Mouse (Mus musculus) embryonic facial prominence, embryonic 12.5 days (tissue): Measurements from ENCODE around the gene Mesp1. TPM values are rescaled to one million over a fixed set of nuclear protein-coding genes. Genes with fewer than 3 reads are reported as not detected.
"Not testable (repeated sequence)": the region's sequence is repeated elsewhere in the genome, so short reads cannot be mapped to it uniquely, and the experiment has no call there.

Experiments
- ATAC-seq: fragments of 200-750 bp; cut with Nextera tagmentation; 2 replicates; pipeline ENCODE4 v1.8.0; 2017; ENCODE audit not compliant: insufficient number of reproducible peaks, insufficient read depth, low FRiP score, low TSS enrichment
- H3K27ac ChIP-seq: fragments of 300-500 bp; sonication (generic); 2 replicates; pipeline ENCODE4 v1.5.1; 2016; ENCODE audit warnings: mild to moderate bottlenecking
- H3K27me3 ChIP-seq: fragments of 300-500 bp; sonication (generic); 2 replicates; pipeline ENCODE4 v1.6.1; 2016; ENCODE audit warnings: mild to moderate bottlenecking, moderate library complexity
- H3K36me3 ChIP-seq: fragments of 300-500 bp; sonication (generic); 2 replicates; pipeline ENCODE4 v1.6.1; 2016; ENCODE audit warnings: mild to moderate bottlenecking
- H3K4me1 ChIP-seq: fragments of 300-500 bp; sonication (generic); 2 replicates; pipeline ENCODE4 v1.6.1; 2016
- H3K4me2 ChIP-seq: fragments of 300-500 bp; sonication (generic); replicated peaks from 2 replicates; pipeline ENCODE4 v1.6.1; 2016; ENCODE audit warnings: mild to moderate bottlenecking, moderate library complexity
- H3K4me3 ChIP-seq: fragments of 300-500 bp; sonication (generic); 2 replicates; pipeline ENCODE4 v1.5.1; 2016; ENCODE audit warnings: mild to moderate bottlenecking
- H3K9ac ChIP-seq: fragments of 300-500 bp; sonication (generic); 2 replicates; pipeline ENCODE4 v1.6.1; 2016; ENCODE audit warnings: mild to moderate bottlenecking, moderate library complexity
- H3K9me3 ChIP-seq: fragments of 300-500 bp; sonication (generic); 2 replicates; pipeline ENCODE4 v1.6.1; 2016; ENCODE audit warnings: mild to moderate bottlenecking, moderate library complexity
- WGBS: fragments of 180-500 bp; shearing (Covaris S2); methylation state at CpG from one replicate; pipeline ENCODE4 v1.1.7; 2016; 5-methylcytosine and 5-hydroxymethylcytosine counted together
- polyA plus RNA-seq: library from polyadenylated mRNA; unstranded; fragments of >200 nt; fragmentation: Nextera tagmentation; extraction: Ambion mirVana; gene quantifications from 2 replicates; pipeline ENCODE4 v1.2.1, GENCODE M21; 2016

Mesp1 gene
- polyA plus RNA-seq, 1 experiment from 2014 or later, result not detected

DNA sequence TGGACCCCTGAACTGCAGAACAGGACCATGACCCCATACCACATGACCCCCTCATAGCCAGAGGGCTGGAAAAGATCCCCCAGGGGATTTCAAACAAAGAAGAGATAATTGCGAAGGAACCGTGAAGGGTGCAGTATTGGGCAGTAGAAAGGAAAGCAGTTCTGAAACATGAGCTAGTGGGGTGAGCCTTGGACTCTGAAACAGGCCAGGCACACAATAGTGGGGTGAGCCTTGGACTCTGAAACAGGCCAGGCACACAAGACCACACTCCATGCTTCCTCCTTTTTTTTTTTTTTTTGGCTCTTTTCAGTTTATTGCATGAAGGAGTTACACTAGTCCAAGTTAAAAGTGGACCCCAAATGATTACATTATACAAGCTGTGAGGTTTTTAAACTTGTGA, 3.8 kb downstream of the Mesp1 start:
- 21% methylated on average over 2 of the region's 2 CpGs for WGBS
- not testable (repeated sequence) for H3K36me3 ChIP-seq, H3K9me3 ChIP-seq, H3K9ac ChIP-seq, H3K27ac ChIP-seq, H3K4me3 ChIP-seq, H3K4me2 ChIP-seq, H3K4me1 ChIP-seq, ATAC-seq
- peaks cover 44% of the 10 kb centered on the region for H3K27me3 ChIP-seq

DNA sequence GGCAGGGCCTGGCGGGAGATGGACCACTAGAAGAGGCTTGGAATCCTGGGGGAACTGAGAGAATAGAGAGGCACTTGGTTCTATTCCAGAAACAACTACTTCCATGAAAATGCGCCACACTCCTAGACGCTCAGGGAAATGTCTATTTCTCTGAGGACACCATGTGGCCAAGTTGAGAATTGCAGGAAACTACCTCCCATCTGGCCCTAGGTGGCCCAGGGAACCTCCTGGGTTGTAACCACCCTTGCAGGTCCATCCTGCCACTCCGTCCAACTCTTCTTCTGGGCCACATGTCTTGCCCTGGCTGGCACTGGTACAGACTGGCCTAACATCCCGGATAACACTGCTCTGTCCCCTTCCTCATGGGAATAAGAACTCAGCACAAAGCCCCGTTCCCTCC, 7.3 kb downstream of the Mesp1 start:
- no peak overlapping the region for H3K9ac ChIP-seq
- no peaks in the 10 kb centered on the region for H3K36me3 ChIP-seq
- no peaks in the 10 kb centered on the region for H3K9me3 ChIP-seq
- H3K4me3 ChIP-seq, result no peak overlapping the region
- WGBS, result 16% methylated on average over 6 of the region's 6 CpGs
- peaks cover 11% of the 10 kb centered on the region for H3K27me3 ChIP-seq
- H3K4me1 ChIP-seq, result peaks cover 3% of the 10 kb centered on the region; the same call in 1 of the 2 replicates
- H3K4me2 ChIP-seq, result no peak overlapping the region
- ATAC-seq, result no peak; the same call in 1 of the 2 replicates
- H3K27ac ChIP-seq, result no peak overlapping the region

- H3K27me3 ChIP-seq, result no peaks in the 10 kb centered on the region
- WGBS, result 73% methylated on average over 2 of the region's 2 CpGs
- H3K27ac ChIP-seq, result no peak overlapping the region
- no peaks in the 10 kb centered on the region for H3K9me3 ChIP-seq
- no peak overlapping the region for H3K4me2 ChIP-seq
- H3K9ac ChIP-seq, result no peak overlapping the region
- H3K4me3 ChIP-seq, result no peak overlapping the region
- no peaks in the 10 kb centered on the region for H3K36me3 ChIP-seq
- no peak for ATAC-seq
- no peaks in the 10 kb centered on the region; the same call in 1 of the 2 replicates for H3K4me1 ChIP-seq
These were observed 11.1 kb downstream of the Mesp1 start for GRCm38 (mm10) chr7:79782516-79782855.

- Histone ChIP-seq H3K4me1 (no peaks in the 10 kb centered on the region; the same call in 1 of the 2 replicates), H3K27ac (no peak overlapping the region), H3K36me3 (no peaks in the 10 kb centered on the region), H3K4me2 (no peak overlapping the region), H3K9me3 (no peaks in the 10 kb centered on the region), H3K4me3 (no peak overlapping the region), H3K9ac (no peak overlapping the region), H3K27me3 (no peaks in the 10 kb centered on the region)
- no peak for ATAC-seq
- 77% methylated on average over 11 of the region's 11 CpGs for WGBS
These were observed 11.6 kb downstream of the Mesp1 start for GRCm38 (mm10) chr7:79781826-79782515.

- no peak overlapping the region for H3K9ac ChIP-seq
- no peaks in the 10 kb centered on the region for H3K9me3 ChIP-seq
- peak overlapping the region; percentile 35 for H3K4me2 ChIP-seq
- no peak overlapping the region for H3K27ac ChIP-seq
- H3K4me3 ChIP-seq, result peak overlapping the region; percentile 9; the same call in 1 of the 2 replicates
- no peaks in the 10 kb centered on the region for H3K27me3 ChIP-seq
- ATAC-seq, result 0 out of 2 replicates have a peak, but pooled peaks have one; percentile 41
- 28% methylated on average over 16 of the region's 16 CpGs for WGBS
- H3K4me1 ChIP-seq, result no peaks in the 10 kb centered on the region; the same call in 1 of the 2 replicates
- no peaks in the 10 kb centered on the region for H3K36me3 ChIP-seq
These were observed 12.7 kb downstream of the Mesp1 start for GRCm38 (mm10) chr7:79780647-79781626.

DNA sequence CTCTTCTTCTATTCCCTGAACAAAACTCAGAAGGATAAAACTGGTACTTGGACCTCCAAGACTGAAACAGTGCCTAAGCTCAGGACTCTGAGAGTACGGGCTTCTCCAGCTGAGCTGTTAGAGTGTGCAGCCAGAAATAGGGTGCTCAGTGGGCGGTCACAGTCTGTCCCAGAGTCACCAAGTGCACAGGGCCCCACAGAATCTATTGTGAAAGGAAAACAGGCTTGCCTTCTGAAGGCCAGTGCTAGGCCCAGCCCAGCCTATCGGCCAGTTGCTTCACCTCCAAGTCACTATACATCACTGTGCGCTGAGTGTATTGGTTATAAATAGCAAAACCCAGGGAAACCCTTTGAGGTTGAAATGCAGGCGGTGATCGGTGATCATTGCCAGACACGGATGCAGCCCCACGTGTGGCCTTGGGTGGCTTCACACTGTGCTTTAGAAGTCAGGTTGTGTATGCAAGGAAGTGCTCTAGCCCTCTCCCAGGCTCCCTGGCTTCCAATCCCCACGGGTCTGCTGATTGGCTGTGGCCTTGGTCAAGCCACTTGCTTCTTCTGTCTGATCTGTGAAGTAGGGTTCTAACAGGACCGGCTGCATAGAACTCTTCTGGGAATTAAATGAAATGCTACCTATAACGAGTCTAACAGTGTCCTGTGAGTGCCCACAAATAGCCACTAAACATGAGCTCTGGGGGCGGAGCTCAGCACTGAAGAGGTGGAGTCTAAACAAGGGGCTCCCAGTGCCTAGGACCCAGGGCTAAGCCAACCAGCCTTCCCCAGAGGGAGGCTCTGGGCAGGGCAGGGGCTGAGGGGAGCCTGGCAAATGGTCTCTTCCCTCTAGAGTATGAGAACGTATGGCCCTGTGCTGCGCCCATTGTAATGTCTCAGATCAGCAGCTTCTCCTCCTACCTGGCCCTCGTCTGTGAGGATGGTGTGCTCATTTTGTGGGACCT, 21.8 kb downstream of the Mesp1 start:
- Histone ChIP-seq H3K4me3 (no peak overlapping the region), H3K27me3 (no peaks in the 10 kb centered on the region), H3K27ac (no peak overlapping the region), H3K9me3 (no peaks in the 10 kb centered on the region), H3K4me2 (no peak overlapping the region), H3K4me1 (no peaks in the 10 kb centered on the region), H3K9ac (no peak overlapping the region), H3K36me3 (no peaks in the 10 kb centered on the region)
- ATAC-seq, result no peak
- WGBS, result 43% methylated on average over 15 of the region's 15 CpGs

GRCm38 (mm10) chr7:79769664-79770063, 23.9 kb downstream of the Mesp1 start:
- no peak overlapping the region for H3K27ac ChIP-seq
- WGBS, result 81% methylated on average over 3 of the region's 3 CpGs
- H3K4me1 ChIP-seq, result no peaks in the 10 kb centered on the region
- no peak overlapping the region for H3K4me3 ChIP-seq
- no peak for ATAC-seq
- no peaks in the 10 kb centered on the region for H3K9me3 ChIP-seq
- H3K9ac ChIP-seq, result no peak overlapping the region
- H3K27me3 ChIP-seq, result no peaks in the 10 kb centered on the region
- no peaks in the 10 kb centered on the region for H3K36me3 ChIP-seq
- no peak overlapping the region for H3K4me2 ChIP-seq

GRCm38 (mm10) chr7:79765991-79766390, 27.6 kb downstream of the Mesp1 start:
- 47% methylated on average over 1 of the region's 1 CpGs for WGBS

DNA sequence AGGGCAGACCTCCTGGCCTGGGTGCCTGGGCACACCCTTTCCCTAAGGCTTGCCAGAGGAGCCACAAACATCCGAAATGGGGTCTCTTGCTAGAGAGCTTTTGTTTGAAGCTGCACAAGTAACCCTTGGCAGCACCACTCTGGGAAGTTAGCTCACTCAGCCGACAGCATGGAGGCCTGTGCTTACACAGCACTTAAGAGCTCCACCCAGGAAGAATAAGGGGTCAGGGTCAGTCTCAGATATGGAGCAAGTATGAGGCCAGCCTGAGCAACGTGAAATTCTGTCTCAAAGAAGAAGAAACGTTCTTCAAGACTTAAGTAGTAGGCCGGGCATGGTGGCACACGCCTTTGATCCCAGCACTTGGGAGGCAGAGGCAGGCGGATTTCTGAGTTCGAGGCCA, 31.5 kb downstream of the Mesp1 start:
- Histone ChIP-seq H3K36me3 (no peaks in the 10 kb centered on the region), H3K4me2 (no peak overlapping the region), H3K4me1 (no peaks in the 10 kb centered on the region), H3K9me3 (no peaks in the 10 kb centered on the region), H3K4me3 (no peak overlapping the region), H3K9ac (no peak overlapping the region), H3K27me3 (no peaks in the 10 kb centered on the region), H3K27ac (no peak overlapping the region)
- 72% methylated on average over 8 of the region's 8 CpGs for WGBS
- ATAC-seq, result no peak

More at GRCm38 (mm10) chr7:79765991-79766390, 27.6 kb downstream of the Mesp1 start:
- no peak for ATAC-seq
- H3K9ac ChIP-seq, result no peak overlapping the region
- no peak overlapping the region for H3K4me2 ChIP-seq
- no peaks in the 10 kb centered on the region for H3K27me3 ChIP-seq
- no peaks in the 10 kb centered on the region for H3K9me3 ChIP-seq
- H3K4me1 ChIP-seq, result no peaks in the 10 kb centered on the region
- no peak overlapping the region for H3K4me3 ChIP-seq
- H3K27ac ChIP-seq, result no peak overlapping the region
- no peaks in the 10 kb centered on the region for H3K36me3 ChIP-seq

DNA sequence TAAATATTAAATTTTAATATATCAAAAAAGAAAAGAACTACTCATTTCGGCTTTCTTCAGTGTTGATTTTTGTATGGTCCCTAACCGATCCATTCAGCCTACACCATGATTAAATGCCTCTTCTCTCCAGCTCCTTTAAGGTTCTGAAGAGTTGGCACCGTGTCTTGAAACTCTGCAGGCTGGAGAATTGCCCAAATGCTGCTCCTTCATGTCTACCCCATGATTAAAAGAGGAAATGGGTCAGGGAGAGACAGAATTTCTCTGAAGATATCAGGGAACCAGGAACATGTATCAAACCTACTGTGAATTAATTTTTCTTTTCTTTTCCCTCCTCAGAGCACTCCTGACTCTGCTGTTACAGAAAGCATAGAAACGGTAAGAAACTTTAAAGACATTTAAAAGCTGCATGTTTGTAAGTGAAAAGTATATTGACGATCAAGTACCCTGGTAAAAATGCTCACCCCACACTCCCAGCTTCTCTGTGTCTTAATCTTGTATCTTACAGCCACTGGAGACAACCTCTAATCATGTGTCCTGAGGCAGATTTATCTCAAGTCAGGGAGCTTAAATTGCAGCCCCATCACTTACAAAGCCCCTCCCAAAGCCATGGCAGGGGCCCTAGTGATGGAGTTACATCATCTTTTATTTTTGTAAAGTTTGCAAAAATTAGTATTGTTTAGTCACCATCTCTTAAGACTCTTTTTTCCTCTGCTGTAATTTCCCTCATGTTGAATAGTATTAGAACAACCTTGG, 32.3 kb downstream of the Mesp1 start:
- Histone ChIP-seq H3K36me3 (no peaks in the 10 kb centered on the region), H3K9me3 (no peaks in the 10 kb centered on the region), H3K4me3 (no peak overlapping the region), H3K4me1 (no peaks in the 10 kb centered on the region), H3K9ac (no peak overlapping the region), H3K27ac (no peak overlapping the region), H3K27me3 (no peaks in the 10 kb centered on the region), H3K4me2 (no peak overlapping the region)
- ATAC-seq, result no peak
- WGBS, result 79% methylated on average over 5 of the region's 5 CpGs

DNA sequence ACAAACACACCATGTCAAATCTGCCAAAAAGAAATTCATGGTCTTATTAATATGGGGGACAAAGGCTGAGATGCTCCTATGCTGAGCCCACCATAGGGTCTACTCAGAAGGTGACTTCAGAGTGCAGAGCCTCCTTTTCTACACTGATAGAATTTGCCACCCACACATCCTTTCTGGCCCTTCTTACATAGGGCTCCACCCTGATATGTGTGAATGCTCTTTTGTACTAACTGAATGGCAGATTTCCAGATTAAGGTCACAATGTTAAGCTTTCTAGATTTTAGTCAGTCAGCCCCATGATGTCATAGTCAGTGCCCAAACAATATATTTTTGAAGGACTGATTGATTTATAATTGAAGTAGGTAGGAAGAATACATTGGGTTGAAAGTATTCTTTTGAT, 33.8 kb downstream of the Mesp1 start:
- H3K4me1 ChIP-seq, result no peaks in the 10 kb centered on the region
- H3K36me3 ChIP-seq, result no peaks in the 10 kb centered on the region
- H3K4me3 ChIP-seq, result no peak overlapping the region
- ATAC-seq, result no peak
- no peak overlapping the region for H3K4me2 ChIP-seq
- H3K27me3 ChIP-seq, result no peaks in the 10 kb centered on the region
- H3K27ac ChIP-seq, result no peak overlapping the region
- no peaks in the 10 kb centered on the region for H3K9me3 ChIP-seq
- H3K9ac ChIP-seq, result no peak overlapping the region
